Mouse (Mus musculus) spleen, adult 2 months (tissue): ENCODE data around the gene Armc9. TPM values are rescaled to one million over a fixed set of nuclear protein-coding genes. Genes with fewer than 3 reads are reported as not detected.

Experiments
- DNase-seq, 2 experiments: peaks; one replicate each; pipeline versions ENCODE4 v3.0.0 to v3.0.0-alpha.2; 2012 to 2021; ENCODE audit warnings: low spot score in 2 of 2, low read depth in 1 of 2
- H3K27ac ChIP-seq: fragments of 200-500 bp; 2 replicates; pipeline ENCODE4 v1.5.1; 2012; ENCODE audit warnings: low read length, inconsistent platforms; ENCODE audit not compliant: insufficient read depth
- H3K27me3 ChIP-seq: fragments of 200-500 bp; 2 replicates; pipeline ENCODE4 v1.6.1; 2012; ENCODE audit warnings: mild to moderate bottlenecking, moderate library complexity, low read length, inconsistent platforms; ENCODE audit not compliant: control insufficient read depth, insufficient read depth
- H3K36me3 ChIP-seq: fragments of 200-500 bp; 2 replicates; pipeline ENCODE4 v1.6.1; 2012; ENCODE audit warnings: mild to moderate bottlenecking, low read length, inconsistent platforms; ENCODE audit not compliant: control insufficient read depth, insufficient read depth
- H3K4me1 ChIP-seq: fragments of 200-500 bp; 2 replicates; pipeline ENCODE4 v1.6.1; 2011; ENCODE audit warnings: inconsistent platforms; ENCODE audit not compliant: control insufficient read depth, insufficient read depth, insufficient read length
- H3K4me3 ChIP-seq: fragments of 200-500 bp; 2 replicates; pipeline ENCODE4 v1.5.1; 2011; ENCODE audit warnings: mild to moderate bottlenecking, inconsistent platforms; ENCODE audit not compliant: insufficient read depth, insufficient read length; ENCODE audit errors: extremely low read depth
- CTCF ChIP-seq: fragments of 200-500 bp; IDR thresholded peaks from 2 replicates; pipeline ENCODE4 v1.5.1; 2011; ENCODE audit warnings: mild to moderate bottlenecking, inconsistent platforms; ENCODE audit not compliant: insufficient read depth, insufficient read length, insufficient replicate concordance; ENCODE audit errors: extremely low read depth
- POLR2A ChIP-seq: fragments of 200-500 bp; IDR thresholded peaks from 2 replicates; pipeline ENCODE4 v1.6.1; 2011; ENCODE audit warnings: low read depth, low read length, inconsistent platforms
- WGBS: fragments of 180-500 bp; shearing (Covaris S2); methylation state at CpG from one replicate; pipeline ENCODE4 v1.1.7; 2018; 5-methylcytosine and 5-hydroxymethylcytosine counted together
- polyA plus RNA-seq: library from polyadenylated mRNA; depleted of rRNA; stranded (reverse); fragments of >200 nt; gene quantifications from 2 replicates; pipeline ENCODE4 v1.2.3, GENCODE M21; 2012

Gene Armc9
- polyA plus RNA-seq, 1 experiment: 2.7 TPM

- Histone ChIP-seq H3K36me3 (no peaks in the 10 kb centered on the region), H3K27ac (no peak overlapping the region), H3K4me1 (no peaks in the 10 kb centered on the region), H3K27me3 (no peaks in the 10 kb centered on the region), H3K4me3 (no peak overlapping the region)
- TF ChIP-seq CTCF (no peak), POLR2A (no peak)
- no peak for DNase-seq
- WGBS: 90% methylated on average over 4 of the region's 4 CpGs
Observed at GRCm38 (mm10) chr1:86287473-86287872, 132.9 kb downstream of the Armc9 start.

- TF ChIP-seq POLR2A (no peak), CTCF (no peak)
- WGBS: 72% methylated on average over 3 of the region's 3 CpGs
- Histone ChIP-seq H3K27ac (no peak overlapping the region), H3K4me3 (no peak overlapping the region), H3K27me3 (no peaks in the 10 kb centered on the region), H3K36me3 (no peaks in the 10 kb centered on the region), H3K4me1 (no peaks in the 10 kb centered on the region)
- no peak for DNase-seq
Observed at GRCm38 (mm10) chr1:86290452-86290851, 135.9 kb downstream of the Armc9 start.

GRCm38 (mm10) chr1:86293091-86293490 lies 138.5 kb downstream of the Armc9 start:
- no peak overlapping the region for H3K27ac ChIP-seq
- 95% methylated on average over 3 of the region's 3 CpGs for WGBS
- TF ChIP-seq POLR2A (no peak), CTCF (no peak)

GRCm38 (mm10) chr1:86293868-86294267 lies 139.3 kb downstream of the Armc9 start:
- Histone ChIP-seq H3K27ac (no peak overlapping the region), H3K27me3 (no peaks in the 10 kb centered on the region), H3K36me3 (no peaks in the 10 kb centered on the region), H3K4me1 (no peaks in the 10 kb centered on the region), H3K4me3 (no peak overlapping the region)
- DNase-seq: no peak
- no peak for TF ChIP-seq CTCF
- no peak for TF ChIP-seq POLR2A
- WGBS: 89% methylated on average over 5 of the region's 5 CpGs

More at GRCm38 (mm10) chr1:86293091-86293490, 138.5 kb downstream of the Armc9 start:
- H3K4me1 ChIP-seq: no peaks in the 10 kb centered on the region
- no peak for DNase-seq
- H3K27me3 ChIP-seq: no peaks in the 10 kb centered on the region
- no peaks in the 10 kb centered on the region for H3K36me3 ChIP-seq
- H3K4me3 ChIP-seq: no peak overlapping the region

GRCm38 (mm10) chr1:86294472-86294871 lies 139.9 kb downstream of the Armc9 start:
- H3K4me3 ChIP-seq: no peak overlapping the region
- DNase-seq: no peak
- H3K4me1 ChIP-seq: peaks cover 2% of the 10 kb centered on the region; the same call in 1 of the 2 replicates
- WGBS: 90% methylated on average over 4 of the region's 4 CpGs
- H3K27me3 ChIP-seq: no peaks in the 10 kb centered on the region
- TF ChIP-seq CTCF (no peak), POLR2A (no peak)
- no peak overlapping the region for H3K27ac ChIP-seq
- H3K36me3 ChIP-seq: no peaks in the 10 kb centered on the region

GRCm38 (mm10) chr1:86300093-86300492 lies 145.5 kb downstream of the Armc9 start:
- no peak for DNase-seq
- Histone ChIP-seq H3K27ac (no peak overlapping the region), H3K27me3 (no peaks in the 10 kb centered on the region; the same call in 1 of the 2 replicates), H3K4me1 (peaks cover 17% of the 10 kb centered on the region), H3K4me3 (peak overlapping the region; percentile 59; the same call in 1 of the 2 replicates), H3K36me3 (no peaks in the 10 kb centered on the region)
- 82% methylated on average over 2 of the region's 2 CpGs for WGBS
- no peak for TF ChIP-seq POLR2A
- no peak for TF ChIP-seq CTCF

GRCm38 (mm10) chr1:86300731-86301130 lies 146.2 kb downstream of the Armc9 start:
- Histone ChIP-seq H3K27me3 (no peaks in the 10 kb centered on the region; the same call in 1 of the 2 replicates), H3K4me1 (peaks cover 17% of the 10 kb centered on the region), H3K27ac (peak overlapping the region; percentile 83), H3K4me3 (peak overlapping the region; percentile 59), H3K36me3 (no peaks in the 10 kb centered on the region)
- peak in 1 of 2 experiments; percentile 29 for DNase-seq
- no peak for TF ChIP-seq CTCF
- TF ChIP-seq POLR2A: no peak
- WGBS: 15% methylated on average over 7 of the region's 7 CpGs
